Mouse (Mus musculus) bone marrow macrophage, adult 2 months (primary cell): Measurements from ENCODE around the gene Leprot.

Experiments
- CTCF ChIP-seq: IDR thresholded peaks from 2 replicates; pipeline ENCODE4 v1.5.1; 2012; ENCODE audit warnings: low read depth, mild to moderate bottlenecking, low read length, moderate library complexity
- POLR2A ChIP-seq: IDR thresholded peaks from 2 replicates; pipeline ENCODE4 v1.6.1; 2012; ENCODE audit warnings: mild to moderate bottlenecking, low read depth, low read length, borderline replicate concordance

- 0 out of 2 replicates have a peak, but pooled peaks have one; percentile 29 for TF ChIP-seq CTCF
- TF ChIP-seq POLR2A: no peak
These were observed 9.5 kb downstream of the Leprot start for GRCm38 (mm10) chr4:101656956-101657570.
